Mouse (Mus musculus) ES-Bruce4 (cell line): Measurements from ENCODE around the gene 4932429P05Rik. TPM values are rescaled to one million over a fixed set of nuclear protein-coding genes. Genes with fewer than 3 reads are reported as not detected.

ENCODE experiments used
- H3K27ac ChIP-seq: 2 replicates; pipeline ENCODE4 v1.5.1; 2012; ENCODE audit warnings: low read length, inconsistent platforms; ENCODE audit not compliant: insufficient read depth
- H3K27me3 ChIP-seq: 2 replicates; pipeline ENCODE4 v1.6.1; 2012; ENCODE audit warnings: mild to moderate bottlenecking, low read length, inconsistent platforms; ENCODE audit not compliant: control insufficient read depth, poor library complexity, insufficient read depth, severe bottlenecking
- H3K36me3 ChIP-seq: 2 replicates; pipeline ENCODE4 v1.6.1; 2012; ENCODE audit warnings: inconsistent platforms, mild to moderate bottlenecking, low read length, moderate library complexity; ENCODE audit not compliant: control insufficient read depth, poor library complexity, insufficient read depth, severe bottlenecking
- H3K4me1 ChIP-seq: one replicate; pipeline ENCODE4 v1.8.1; 2011; ENCODE audit warnings: low read length; ENCODE audit not compliant: control insufficient read depth, insufficient read depth
- H3K4me3 ChIP-seq: 2 replicates; pipeline ENCODE4 v1.5.1; 2011; ENCODE audit warnings: low read depth, mild to moderate bottlenecking, low read length
- H3K9ac ChIP-seq: 2 replicates; pipeline ENCODE4 v1.6.1; 2012; ENCODE audit warnings: low read depth, mild to moderate bottlenecking, inconsistent platforms; ENCODE audit not compliant: poor library complexity, severe bottlenecking
- H3K9me3 ChIP-seq: replicated peaks from 2 replicates; pipeline ENCODE4 v1.6.1; 2012; ENCODE audit warnings: mild to moderate bottlenecking, low read length, inconsistent platforms; ENCODE audit not compliant: control insufficient read depth, poor library complexity, insufficient read depth, severe bottlenecking
- CTCF ChIP-seq: IDR thresholded peaks from one replicate; pipeline ENCODE4 v1.8.1; 2011; ENCODE audit warnings: low read depth, low read length
- EP300 ChIP-seq: IDR thresholded peaks from 2 replicates; pipeline ENCODE4 v1.6.1; 2011; ENCODE audit warnings: low read depth, low read length; ENCODE audit not compliant: insufficient read depth
- POLR2A ChIP-seq: IDR thresholded peaks from one replicate; pipeline ENCODE4 v1.8.1; 2011; ENCODE audit warnings: low read length; ENCODE audit not compliant: insufficient read depth
- polyA plus RNA-seq: library from polyadenylated mRNA; stranded (reverse); fragments of >200 nt; gene quantifications from 2 replicates; pipeline ENCODE4 v1.2.4, GENCODE M21; 2011; ENCODE audit warnings: low read depth; ENCODE audit not compliant: missing spikeins, insufficient read depth, insufficient read length

4932429P05Rik gene
- not detected in 2 replicates for polyA plus RNA-seq

DNA sequence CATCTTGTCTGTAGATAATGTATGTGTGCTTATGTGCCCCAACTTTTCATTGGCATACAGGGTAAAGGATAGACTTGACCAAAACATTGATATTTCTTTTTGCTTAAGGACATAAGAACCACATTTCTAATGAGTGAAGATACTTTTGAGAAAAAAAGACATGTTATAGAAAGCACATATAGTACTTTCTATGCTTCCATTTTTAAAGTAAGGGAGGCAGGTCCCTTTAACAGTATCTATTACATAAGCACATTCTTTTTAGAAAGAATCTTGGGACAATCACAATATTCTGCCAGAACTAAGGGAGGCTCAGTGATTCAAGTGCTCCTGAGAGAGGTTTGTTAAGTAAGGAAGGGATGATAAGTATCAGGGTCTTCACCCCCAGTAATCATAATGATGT lies at the start of gene 4932429P05Rik:
TSS of gene 4932429P05Rik (plus strand) at position 301 of the 400 bp plus-strand sequence.
- no peaks in the 10 kb centered on the region for H3K27me3 ChIP-seq
- H3K27ac ChIP-seq: no peak within 1 kb of the TSS
- no peaks in the 10 kb centered on the region for H3K9me3 ChIP-seq
- H3K9ac ChIP-seq: no peak within 1 kb of the TSS
- TF ChIP-seq CTCF (no peak), POLR2A (no peak), EP300 (no peak)
- H3K4me1 ChIP-seq: no peaks in the 10 kb centered on the region
- H3K4me3 ChIP-seq: no peak within 1 kb of the TSS
- no peaks in the 10 kb centered on the region for H3K36me3 ChIP-seq

Other genes with a start within 250 kb of the 4932429P05Rik start
- gene 4930415L06Rik, start 180.6 kb downstream of the 4932429P05Rik start, polyA plus RNA-seq: not detected in 2 replicates